Mouse (Mus musculus) ES-E14 (cell line): ENCODE measurements around the gene Shisa9.

Experiments used
- CHD2 ChIP-seq: IDR thresholded peaks from 2 replicates; pipeline ENCODE4 v1.6.1; 2014; ENCODE audit warnings: mild to moderate bottlenecking, low read depth, low read length, inconsistent platforms
- HCFC1 ChIP-seq: IDR thresholded peaks from 2 replicates; pipeline ENCODE4 v1.6.1; 2012; ENCODE audit warnings: low read length, inconsistent platforms, borderline replicate concordance; ENCODE audit not compliant: insufficient read depth
- ZC3H11A ChIP-seq: IDR thresholded peaks from 2 replicates; pipeline ENCODE4 v1.6.1; 2012; ENCODE audit warnings: low read depth, mild to moderate bottlenecking, inconsistent platforms, low read length, borderline replicate concordance
- ZNF384 ChIP-seq: IDR thresholded peaks from 2 replicates; pipeline ENCODE4 v1.6.1; 2012; ENCODE audit warnings: low read depth, low read length, inconsistent platforms

- TF ChIP-seq ZC3H11A, result no peak
- no peak for TF ChIP-seq CHD2
- TF ChIP-seq HCFC1, result no peak
- TF ChIP-seq ZNF384, result no peak
Observed at GRCm38 (mm10) chr16:12052051-12052450, 68.1 kb downstream of the Shisa9 start.
